Mouse (Mus musculus) liver, adult 2 months (tissue): ENCODE data around the gene Nrp2.

Source experiments
- CTCF ChIP-seq: fragments of 200-500 bp; IDR thresholded peaks from 2 replicates; pipeline ENCODE4 v1.5.1; 2011; ENCODE audit warnings: low read depth, low read length, control low read depth
- POLR2A ChIP-seq: fragments of 200-500 bp; IDR thresholded peaks from 2 replicates; pipeline ENCODE4 v1.6.1; 2011; ENCODE audit warnings: low read length, control low read depth; ENCODE audit not compliant: insufficient read depth; ENCODE audit errors: extremely low read depth

GRCm38 (mm10) chr1:62707101-62707912 lies 4.2 kb downstream of the Nrp2 start:
- TF ChIP-seq CTCF (0 out of 2 replicates have a peak, but pooled peaks have one; percentile 21), POLR2A (no peak)
